Mouse (Mus musculus): ENCODE results near the gene BC017158.

Gene BC017158

GRCm38 (mm10) chr7:128256783-128257334, 41.1 kb downstream of the BC017158 start:
- no peak for DNase-seq (ENCODE audit: low spot score in 2 of 2)

- no peak for DNase-seq (ENCODE audit: low spot score in 2 of 2)
Measured at GRCm38 (mm10) chr7:128255757-128256156, 42.2 kb downstream of the BC017158 start.

GRCm38 (mm10) chr7:128254978-128255377, 43.0 kb downstream of the BC017158 start:
- no peak for DNase-seq (ENCODE audit: low spot score in 2 of 2)

- no peak for DNase-seq (ENCODE audit: low spot score in 2 of 2)
Measured at GRCm38 (mm10) chr7:128252609-128253008, 45.4 kb downstream of the BC017158 start.

- no peak for DNase-seq (ENCODE audit: low spot score in 2 of 2)
Measured at GRCm38 (mm10) chr7:128251946-128252345, 46.0 kb downstream of the BC017158 start.

GRCm38 (mm10) chr7:128249998-128250397, 48.0 kb downstream of the BC017158 start:
- DNase-seq (ENCODE audit: low spot score in 2 of 2): no peak

GRCm38 (mm10) chr7:128248081-128249042, 49.6 kb downstream of the BC017158 start:
- no peak for DNase-seq (ENCODE audit: low spot score in 2 of 2)

- peak; percentile 70 to 84 for DNase-seq (ENCODE audit: low spot score in 2 of 2)
Measured at GRCm38 (mm10) chr7:128247443-128247842, 50.5 kb downstream of the BC017158 start.

- DNase-seq (ENCODE audit: low spot score in 2 of 2): peak; percentile 51 to 53
Measured at GRCm38 (mm10) chr7:128246496-128247391, 51.2 kb downstream of the BC017158 start, which contains the start of gene Tgfb1i1. Gene Tgfb1i1 (plus strand): TSS chr7:128246812.

- no peak for DNase-seq (ENCODE audit: low spot score in 2 of 2)
Measured at GRCm38 (mm10) chr7:128245547-128245946, 52.4 kb downstream of the BC017158 start.

- DNase-seq (ENCODE audit: low spot score in 2 of 2): no peak
Measured at GRCm38 (mm10) chr7:128244410-128245025, 53.5 kb downstream of the BC017158 start.

- DNase-seq (ENCODE audit: low spot score in 2 of 2): no peak
Measured at GRCm38 (mm10) chr7:128243921-128244320, 54.0 kb downstream of the BC017158 start.

GRCm38 (mm10) chr7:128242331-128242730, 55.6 kb downstream of the BC017158 start:
- DNase-seq (ENCODE audit: low spot score in 2 of 2): no peak

GRCm38 (mm10) chr7:128240131-128240784, 57.7 kb downstream of the BC017158 start:
- peak in 1 of 2 experiments; percentile 43 for DNase-seq (ENCODE audit: low spot score in 2 of 2)

- DNase-seq (ENCODE audit: low spot score in 2 of 2): no peak
Measured at GRCm38 (mm10) chr7:128238991-128239390, 59.0 kb downstream of the BC017158 start.

- peak; percentile 100 for DNase-seq (ENCODE audit: low spot score in 2 of 2)
Measured at GRCm38 (mm10) chr7:128237927-128238778, 59.8 kb downstream of the BC017158 start, which contains the start of gene 9130023H24Rik. Gene 9130023H24Rik (minus strand): TSS chr7:128238031.

GRCm38 (mm10) chr7:128237593-128237926, 60.4 kb downstream of the BC017158 start:
- DNase-seq (ENCODE audit: low spot score in 2 of 2): no peak

GRCm38 (mm10) chr7:128236856-128237592, 60.9 kb downstream of the BC017158 start, which contains the start of gene Armc5:
Gene Armc5 (plus strand): TSS chr7:128237342.
- peak; percentile 80 to 82 for DNase-seq (ENCODE audit: low spot score in 2 of 2)

- no peak for DNase-seq (ENCODE audit: low spot score in 2 of 2)
Measured at GRCm38 (mm10) chr7:128236426-128236825, 61.5 kb downstream of the BC017158 start.
